Mouse (Mus musculus): Measurements from ENCODE around the gene Ptprt.

DNA sequence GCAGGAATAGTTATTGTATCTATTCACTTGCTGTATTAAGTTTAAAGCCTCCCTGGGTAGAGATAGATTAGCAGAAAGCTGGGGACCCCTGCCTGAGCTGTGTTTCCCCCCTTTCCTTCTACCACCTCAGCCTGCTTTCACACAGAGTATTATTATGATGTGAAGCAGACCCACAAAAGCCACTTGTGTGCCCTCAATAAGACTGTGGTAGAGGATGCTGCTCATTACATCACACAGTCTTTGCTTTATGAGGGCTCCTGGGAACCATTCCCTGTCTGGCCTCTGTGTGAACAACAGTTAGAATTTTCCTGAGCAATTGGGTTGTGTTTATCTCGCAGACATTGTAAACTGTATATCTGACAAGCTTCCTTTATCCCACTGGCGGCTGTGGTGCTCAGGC lies 409.7 kb downstream of the Ptprt start:
- TF ChIP-seq JUND (IDR thresholded peaks at IDR 0.05; ENCODE audit: low read depth, low read length) (no peak), ZMIZ1 (IDR thresholded peaks at IDR 0.05; ENCODE audit: low read depth, low read length) (no peak)
